Mouse (Mus musculus) liver, adult 2 months (tissue): ENCODE data around the gene Cks2. TPM values are rescaled to one million over a fixed set of nuclear protein-coding genes. Genes with fewer than 3 reads are reported as not detected.
"Not testable (repeated sequence)": the region's sequence is repeated elsewhere in the genome, so short reads cannot be mapped to it uniquely, and the experiment has no call there.

Source experiments
- DNase-seq: peaks from one replicate; pipeline ENCODE4 v3.0.0-alpha.2; 2011; ENCODE audit warnings: low read depth, low spot score; ENCODE audit errors: extremely low read depth
- H3K27ac ChIP-seq: fragments of 200-500 bp; replicated peaks from 2 replicates; pipeline ENCODE4 v1.5.1; 2012; ENCODE audit warnings: low read depth, mild to moderate bottlenecking, control low read depth, inconsistent platforms, low read length; ENCODE audit not compliant: insufficient read depth
- H3K27me3 ChIP-seq: fragments of 200-500 bp; 2 replicates; pipeline ENCODE4 v1.6.1; 2012; ENCODE audit warnings: mild to moderate bottlenecking, moderate library complexity, low read length, inconsistent platforms; ENCODE audit not compliant: control insufficient read depth, insufficient read depth
- H3K36me3 ChIP-seq: fragments of 200-500 bp; 2 replicates; pipeline ENCODE4 v1.6.1; 2012; ENCODE audit warnings: low read length, inconsistent platforms; ENCODE audit not compliant: control insufficient read depth, insufficient read depth
- H3K4me1 ChIP-seq: fragments of 200-500 bp; 2 replicates; pipeline ENCODE4 v1.6.1; 2011; ENCODE audit warnings: low read length; ENCODE audit not compliant: control insufficient read depth, insufficient read depth
- H3K4me3 ChIP-seq: fragments of 200-500 bp; 2 replicates; pipeline ENCODE4 v1.5.1; 2011; ENCODE audit warnings: low read depth, mild to moderate bottlenecking, control low read depth, low read length, moderate library complexity; ENCODE audit not compliant: insufficient read depth
- H3K79me2 ChIP-seq: fragments of 200-500 bp; 2 replicates; pipeline ENCODE4 v1.6.1; 2012; ENCODE audit warnings: inconsistent platforms, mild to moderate bottlenecking, low read length, moderate library complexity; ENCODE audit not compliant: control insufficient read depth, insufficient read depth
- H3K9ac ChIP-seq: fragments of 200-500 bp; 2 replicates; pipeline ENCODE4 v1.6.1; 2012; ENCODE audit warnings: low read depth, mild to moderate bottlenecking, control low read depth, inconsistent platforms, low read length
- CTCF ChIP-seq: fragments of 200-500 bp; IDR thresholded peaks from 2 replicates; pipeline ENCODE4 v1.5.1; 2011; ENCODE audit warnings: low read depth, low read length, control low read depth
- POLR2A ChIP-seq: fragments of 200-500 bp; IDR thresholded peaks from 2 replicates; pipeline ENCODE4 v1.6.1; 2011; ENCODE audit warnings: low read length, control low read depth; ENCODE audit not compliant: insufficient read depth; ENCODE audit errors: extremely low read depth
- WGBS: fragments of 180-500 bp; shearing (Covaris S2); methylation state at CpG from one replicate; pipeline ENCODE4 v1.1.7; 2018; 5-methylcytosine and 5-hydroxymethylcytosine counted together
- polyA plus RNA-seq: library from polyadenylated mRNA; depleted of rRNA; stranded (reverse); fragments of >200 nt; gene quantifications from 2 replicates; pipeline ENCODE4 v1.2.3, GENCODE M21; 2012
- total RNA-seq: library from RNA; depleted of rRNA; stranded (reverse); fragments of >200 nt; gene quantifications from 2 replicates; pipeline ENCODE4 v1.2.3, GENCODE M21; 2014

Gene Cks2
- total and polyA plus RNA-seq, 2 experiments: 22.7 to 38.0 TPM

DNA sequence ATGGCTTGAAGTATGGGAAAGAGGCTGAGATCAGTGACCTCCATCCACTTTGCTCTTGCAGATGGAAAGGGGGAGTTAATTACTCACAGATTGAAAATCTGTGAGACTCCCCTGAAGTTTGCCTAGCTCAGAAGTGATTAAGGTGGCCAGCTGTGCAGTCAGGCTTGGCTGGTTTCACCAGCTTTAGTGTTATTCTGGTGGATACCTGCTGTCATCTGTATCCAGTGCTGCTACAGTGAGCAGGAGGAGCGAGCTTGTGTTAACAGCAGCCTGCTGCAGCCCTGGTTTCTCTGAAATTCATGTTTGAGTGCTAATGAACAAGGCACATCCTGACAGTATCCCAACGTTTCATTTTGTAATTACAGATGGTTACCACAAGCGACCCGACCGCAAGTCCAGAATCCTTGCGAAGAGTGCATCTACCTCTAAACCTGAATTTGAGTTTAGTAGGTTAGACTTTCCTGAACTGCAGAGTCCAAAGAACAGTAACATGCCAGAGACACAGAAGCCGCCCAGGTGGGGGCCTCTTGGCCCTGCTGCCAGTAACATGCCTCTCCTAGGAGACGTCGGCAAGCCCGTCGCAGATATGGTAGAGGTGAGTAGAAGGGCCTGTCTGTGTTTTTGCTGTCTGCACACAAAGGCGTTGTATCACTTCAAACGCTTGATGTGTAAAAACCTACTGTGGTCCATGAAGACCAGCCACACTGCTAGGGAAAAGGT, 11.6 kb downstream of the Cks2 start:
- WGBS: 94% methylated on average over 13 of the region's 13 CpGs
- no peak for DNase-seq

GRCm38 (mm10) chr13:51658094-51658493, 13.1 kb downstream of the Cks2 start:
- Histone ChIP-seq H3K79me2 (peaks cover 6% of the 10 kb centered on the region; the same call in 1 of the 2 replicates), H3K27ac (no peak overlapping the region), H3K36me3 (peaks cover 66% of the 10 kb centered on the region), H3K27me3 (no peaks in the 10 kb centered on the region), H3K4me1 (peaks cover under 1% of the 10 kb centered on the region; the same call in 1 of the 2 replicates), H3K4me3 (no peak overlapping the region), H3K9ac (no peak overlapping the region)
- TF ChIP-seq CTCF (no peak), POLR2A (no peak)
- DNase-seq: no peak
- 80% methylated on average over 3 of the region's 3 CpGs for WGBS

More for the DNA sequence above, 11.6 kb downstream of the Cks2 start:
- Histone ChIP-seq H3K4me1 (peaks cover 3% of the 10 kb centered on the region), H3K27me3 (no peaks in the 10 kb centered on the region), H3K9ac (no peak overlapping the region), H3K36me3 (peaks cover 53% of the 10 kb centered on the region), H3K79me2 (peaks cover 12% of the 10 kb centered on the region; the same call in 1 of the 2 replicates), H3K4me3 (no peak overlapping the region), H3K27ac (no peak overlapping the region)
- TF ChIP-seq POLR2A: no peak
- no peak for TF ChIP-seq CTCF

- Histone ChIP-seq H3K9ac (no peak overlapping the region), H3K79me2 (no peaks in the 10 kb centered on the region), H3K27ac (no peak overlapping the region), H3K4me3 (no peak overlapping the region), H3K4me1 (peaks cover 1% of the 10 kb centered on the region; the same call in 1 of the 2 replicates), H3K27me3 (no peaks in the 10 kb centered on the region), H3K36me3 (peaks cover 69% of the 10 kb centered on the region)
- WGBS: 98% methylated on average over 7 of the region's 7 CpGs
- DNase-seq: no peak
- TF ChIP-seq CTCF (no peak), POLR2A (no peak)
These were observed 14.5 kb downstream of the Cks2 start for GRCm38 (mm10) chr13:51659573-51659972.

DNA sequence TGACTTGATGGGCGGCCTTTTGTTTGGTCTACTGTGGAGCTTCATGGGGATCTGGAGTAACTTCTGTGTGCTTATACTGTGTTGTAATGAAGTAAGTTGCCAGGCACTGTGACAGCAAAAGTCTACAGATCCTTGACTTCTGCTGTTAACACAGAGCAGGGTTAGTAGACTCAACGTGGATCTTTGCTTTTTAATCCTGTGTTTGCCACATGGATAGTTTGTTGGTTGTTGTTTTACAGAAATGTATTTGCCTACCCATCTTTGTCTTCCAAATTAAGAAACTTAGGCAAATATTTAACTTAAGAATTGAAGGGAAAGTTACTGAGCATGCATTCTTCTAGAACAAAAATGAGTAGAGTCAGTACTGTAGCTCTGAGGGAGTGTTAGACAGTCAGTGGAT, 18.5 kb downstream of the Cks2 start:
- Histone ChIP-seq H3K36me3 (peaks cover 67% of the 10 kb centered on the region), H3K4me1 (peaks cover 1% of the 10 kb centered on the region; the same call in 1 of the 2 replicates), H3K79me2 (no peaks in the 10 kb centered on the region), H3K27ac (no peak overlapping the region), H3K9ac (no peak overlapping the region), H3K27me3 (no peaks in the 10 kb centered on the region), H3K4me3 (no peak overlapping the region)
- 30% methylated on average over 2 of the region's 2 CpGs for WGBS
- TF ChIP-seq CTCF (no peak), POLR2A (no peak)
- peak; percentile 19 for DNase-seq

GRCm38 (mm10) chr13:51668195-51668594, 23.2 kb downstream of the Cks2 start:
- H3K36me3 ChIP-seq: peaks cover 56% of the 10 kb centered on the region
- WGBS: 93% methylated on average over 12 of the region's 12 CpGs
- not testable (repeated sequence) for H3K9ac ChIP-seq, H3K27me3 ChIP-seq, H3K4me1 ChIP-seq, H3K27ac ChIP-seq, DNase-seq, H3K4me3 ChIP-seq, H3K79me2 ChIP-seq

GRCm38 (mm10) chr13:51676641-51677040, 31.6 kb downstream of the Cks2 start:
- peaks cover 45% of the 10 kb centered on the region for H3K36me3 ChIP-seq
- TF ChIP-seq CTCF: no peak
- no peak for TF ChIP-seq POLR2A
- no peak for DNase-seq
- H3K27ac ChIP-seq: no peak overlapping the region
- no peak overlapping the region for H3K9ac ChIP-seq
- no peak overlapping the region for H3K4me3 ChIP-seq
- 80% methylated on average over 4 of the region's 4 CpGs for WGBS
- no peaks in the 10 kb centered on the region for H3K79me2 ChIP-seq
- H3K27me3 ChIP-seq: no peaks in the 10 kb centered on the region
- no peaks in the 10 kb centered on the region for H3K4me1 ChIP-seq
